ENCODE assay signal across 25 mouse cellular contexts in genomic region chr1:83509356-83509755, GRCm38 (mm10).
DNase-seq lines count a peak whose midpoint lies in the region; TF ChIP-seq lines count a peak whose summit lies in the region.
"Had no signal": no experiment of that assay in that cellular context is flagged by ENCODE, and none has a peak within 500 bp of the region (broad histone marks: within the 10 kb centered on the region; RNA-seq: fewer than 3 reads in every experiment).

No protein-coding gene starts in this region.

- H3K27ac ChIP-seq in cerebellum, adult 2 months (ENCODE audit: insufficient read depth, low read length) = peak overlapping the region; percentile 70; the same call in 1 of the 2 replicates
- H3K27ac ChIP-seq: embryonic facial prominence, embryonic 13.5 days; forebrain, embryonic 10.5 days; forebrain, embryonic 15.5 days; gastrocnemius, adult 2 months; hindbrain, embryonic 12.5 days; hindbrain, postnatal 0 days; intestine, embryonic 15.5 days; kidney, postnatal 0 days; liver, embryonic 12.5 days had no signal

- no peak for TF ChIP-seq CTCF in cerebellum, adult 2 months (IDR thresholded peaks at IDR 0.05; ENCODE audit: borderline replicate concordance, insufficient read depth, low read depth, low read length)

- intact Hi-C loops in left cerebral cortex, postnatal 4 days (cut with DNase I) = no loop called here

- H3K4me3 ChIP-seq in cerebellum, adult 2 months (replicated peaks; ENCODE audit: insufficient read depth, low read depth, low read length) = no peak overlapping the region
- H3K4me3 ChIP-seq: embryonic facial prominence, embryonic 13.5 days; forebrain, embryonic 10.5 days; forebrain, embryonic 15.5 days; gastrocnemius, adult 2 months; hindbrain, embryonic 12.5 days; intestine, embryonic 15.5 days; liver, embryonic 12.5 days had no signal

- no peak for TF ChIP-seq POLR2A in cerebellum, adult 2 months (IDR thresholded peaks at IDR 0.05; ENCODE audit: borderline replicate concordance, insufficient read depth, low read length)

- 11% methylated on average over 5 of the region's 5 CpGs for WGBS in cerebellum, adult 2 months

- H3K27me3 ChIP-seq in cerebellum, adult 2 months (ENCODE audit: control insufficient read depth, insufficient read depth, low read length) = no peaks in the 10 kb centered on the region
- H3K27me3 ChIP-seq: embryonic facial prominence, embryonic 13.5 days; forebrain, embryonic 15.5 days; hindbrain, embryonic 12.5 days; intestine, embryonic 15.5 days; liver, embryonic 12.5 days had no signal

- peaks cover 19% of the 10 kb centered on the region for H3K4me1 ChIP-seq in cerebellum, adult 2 months (ENCODE audit: control insufficient read depth, insufficient read depth, low read length)
- H3K4me1 ChIP-seq: embryonic facial prominence, embryonic 13.5 days; forebrain, embryonic 10.5 days; forebrain, embryonic 15.5 days; hindbrain, embryonic 12.5 days; intestine, embryonic 15.5 days; liver, embryonic 12.5 days had no signal

- peak in 1 of 2 experiments; percentile 75 for DNase-seq in cerebellum, adult 2 months
- DNase-seq in cerebellum, adult 11-12 months = no peak
- peak; percentile 15 to 65 for DNase-seq in frontal cortex, adult 2 months (ENCODE audit: extremely low spot score in 1 of 2, low spot score in 1 of 2)
- no peak for DNase-seq in frontal cortex, postnatal 10 days (ENCODE audit: low spot score in 2 of 2)
- DNase-seq in left cerebral cortex, adult 9 months (ENCODE audit: low spot score in 2 of 2) = peak; percentile 8 to 11
- DNase-seq in left cerebral cortex, postnatal 4 days = no peak
- DNase-seq in brain, adult 2 months (ENCODE audit: low read depth, low spot score) = peak; percentile 83
- no peak for DNase-seq in urinary bladder, adult 2 months (ENCODE audit: low spot score)
- DNase-seq: adrenal gland, postnatal 25 days; gastrocnemius, adult 2 months; gastrocnemius, postnatal 36 days; heart, adult 18-20 months; heart, postnatal 36 days; kidney, adult 2 months; layer of hippocampus, adult 9-11 months; liver, postnatal 0 days; lung, postnatal 36 days had no signal

Comparison
In these comparisons a context has a peak if more than half of its experiments do, and no peak if none do; other contexts are left out.
1. DNase-seq: peak in frontal cortex, adult 2 months (2 of 2), left cerebral cortex, adult 9 months (2 of 2) and brain, adult 2 months (single experiment); none in cerebellum, adult 11-12 months (single experiment), frontal cortex, postnatal 10 days (0 of 2), left cerebral cortex, postnatal 4 days (single experiment) and urinary bladder, adult 2 months (single experiment).